Mouse (Mus musculus) right cerebral cortex, adult 2 months (tissue): ENCODE results near the gene Glmp.
"Not testable (repeated sequence)": the region's sequence is repeated elsewhere in the genome, so short reads cannot be mapped to it uniquely, and the experiment has no call there.

Source experiments
- DNase-seq, 2 experiments: peaks; one replicate each; pipeline ENCODE4 v3.0.0; 2021 to 2022; ENCODE audit warnings: low spot score in 2 of 2

The Glmp gene

GRCm38 (mm10) chr3:88336058-88337013, 11.5 kb downstream of the Glmp start, which contains the start of the genes Tmem79 and Smg5:
Gene Tmem79 (minus strand): TSS chr3:88336148.
Gene Smg5 (plus strand): TSS chr3:88336260.
- peak; percentile 96 for DNase-seq

GRCm38 (mm10) chr3:88337367-88338020, 12.7 kb downstream of the Glmp start:
- peak; percentile 37 to 50 for DNase-seq

GRCm38 (mm10) chr3:88338316-88338715, 13.5 kb downstream of the Glmp start:
- no peak for DNase-seq

- DNase-seq = no peak
These were observed 14.2 kb downstream of the Glmp start for GRCm38 (mm10) chr3:88339006-88339405.

GRCm38 (mm10) chr3:88350732-88351131, 25.9 kb downstream of the Glmp start:
- no peak for DNase-seq

- DNase-seq = no peak
These were observed 28.1 kb downstream of the Glmp start for GRCm38 (mm10) chr3:88352907-88353306.

GRCm38 (mm10) chr3:88354396-88355165, 29.8 kb downstream of the Glmp start:
- DNase-seq = no peak

GRCm38 (mm10) chr3:88359584-88359983, 34.8 kb downstream of the Glmp start:
- no peak for DNase-seq

- DNase-seq = no peak
These were observed 35.2 kb downstream of the Glmp start for GRCm38 (mm10) chr3:88359989-88360388.

GRCm38 (mm10) chr3:88361096-88361495, 36.3 kb downstream of the Glmp start:
- DNase-seq = no peak

GRCm38 (mm10) chr3:88361612-88362313, 36.9 kb downstream of the Glmp start:
- DNase-seq = no peak

GRCm38 (mm10) chr3:88363700-88364099, 38.9 kb downstream of the Glmp start:
- peak in 1 of 2 experiments; percentile 35 for DNase-seq

GRCm38 (mm10) chr3:88364337-88364736, 39.5 kb downstream of the Glmp start, which contains the start of gene Paqr6:
Gene Paqr6 (plus strand): TSS chr3:88364584.
- no peak for DNase-seq

GRCm38 (mm10) chr3:88365705-88366361, 41.0 kb downstream of the Glmp start:
- DNase-seq = peak in 1 of 2 experiments; percentile 38

GRCm38 (mm10) chr3:88366830-88367428, 42.1 kb downstream of the Glmp start:
- peak; percentile 67 to 69 for DNase-seq

GRCm38 (mm10) chr3:88367517-88367916, 42.7 kb downstream of the Glmp start:
- not testable (repeated sequence) for DNase-seq

- not testable (repeated sequence) for DNase-seq
These were observed 43.7 kb downstream of the Glmp start for GRCm38 (mm10) chr3:88368511-88368910.

GRCm38 (mm10) chr3:88372643-88373042, 47.8 kb downstream of the Glmp start, which contains the start of gene Bglap3:
Gene Bglap3 (minus strand): TSS chr3:88372743.
- DNase-seq = not testable (repeated sequence)

- DNase-seq = not testable (repeated sequence)
These were observed 51.2 kb downstream of the Glmp start for GRCm38 (mm10) chr3:88375750-88376626.
